Mouse (Mus musculus) lung, postnatal 36 days (tissue): ENCODE measurements at regions not wholly inside any gene's neighbourhood (a gene's known extent, or its start where the extent isn't known, plus 50 kb on each side); places are given as distances from the start of the nearest gene placed in this dataset.
A peak's percentile ranks its signal among the peaks of the same experiment; 100 is the strongest.

ENCODE experiments used
- DNase-seq: peaks from one replicate; pipeline ENCODE4 v3.0.0; 2022; ENCODE audit warnings: mixed read lengths

DNA sequence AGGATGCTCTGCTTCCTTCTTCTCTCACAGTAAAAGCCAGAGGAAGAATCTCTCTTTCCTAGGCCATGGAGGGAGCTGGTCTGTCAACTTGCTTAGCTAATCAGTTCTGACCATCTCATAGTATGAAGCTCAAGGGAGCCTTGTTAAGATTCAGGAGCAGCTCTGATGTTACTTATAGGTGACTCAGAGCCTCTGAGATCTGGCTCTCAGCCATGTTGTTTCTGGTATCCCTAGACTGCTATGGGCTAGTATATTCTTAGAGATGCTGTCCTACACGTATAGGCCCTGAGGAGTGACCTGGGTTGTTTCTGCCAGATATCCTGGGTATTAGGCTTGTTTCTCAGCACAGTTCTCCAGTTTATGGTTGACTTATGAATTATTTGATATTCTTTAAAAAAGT lies 160.9 kb downstream of the 4930564D02Rik start:
- DNase-seq, result no peak

DNA sequence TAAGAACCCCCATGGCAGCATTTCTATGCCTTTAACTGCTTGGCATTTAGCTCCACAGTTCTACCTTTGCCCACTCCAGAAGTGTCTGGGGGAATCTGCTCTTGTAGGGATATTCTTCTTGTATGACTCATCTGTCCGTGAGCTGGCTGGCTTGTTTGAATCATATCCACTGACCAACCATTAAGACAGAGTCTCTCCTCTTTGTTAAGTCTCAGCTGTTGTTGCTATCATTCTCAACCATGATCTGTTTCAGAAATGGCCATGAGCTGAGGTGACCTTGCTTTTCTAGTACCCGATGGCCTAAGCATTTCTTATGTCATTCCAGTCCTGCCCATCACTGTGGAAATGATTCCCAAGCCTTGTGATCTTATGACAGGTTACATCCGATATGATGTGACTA lies 161.8 kb downstream of the 4930564D02Rik start:
- no peak for DNase-seq

DNA sequence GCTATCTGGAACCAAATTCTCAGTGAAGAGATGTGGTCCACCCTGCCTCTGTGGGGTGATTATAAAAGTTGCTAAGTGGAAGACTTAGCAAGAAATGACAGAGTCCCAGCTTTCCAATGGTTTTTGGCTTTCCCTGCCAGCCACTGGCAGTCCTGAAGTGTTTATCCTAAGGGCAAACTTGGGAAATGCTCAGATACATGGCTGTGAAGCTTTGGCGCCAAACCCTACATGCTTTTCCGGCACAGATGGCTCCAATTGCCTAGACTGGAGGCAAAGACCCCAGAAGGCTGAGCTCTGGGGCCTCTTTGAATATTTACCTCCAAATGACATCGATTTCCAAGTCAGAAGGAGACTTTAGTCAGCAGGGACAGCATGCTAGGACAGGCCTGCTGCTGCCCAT lies 174.4 kb downstream of the 4930564D02Rik start:
- DNase-seq, result no peak

DNA sequence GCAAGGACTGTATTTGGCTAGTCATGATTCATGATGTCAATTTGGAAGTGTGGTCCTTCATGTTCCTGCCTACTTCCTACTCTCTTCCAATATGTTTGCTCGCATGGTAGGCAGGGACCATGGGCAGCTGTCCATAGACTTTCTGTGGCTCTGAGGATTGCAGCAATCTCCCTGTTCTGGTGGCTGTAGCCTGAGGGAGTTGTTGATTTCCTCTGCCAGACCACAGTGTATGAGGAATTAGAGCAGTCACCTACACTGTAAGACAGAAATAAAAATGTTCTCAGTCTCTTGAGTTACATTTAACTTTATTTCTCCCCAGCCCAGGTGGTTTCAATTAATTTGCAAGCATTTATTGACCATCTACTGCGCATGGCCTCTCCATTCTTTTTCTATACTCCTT lies 190.5 kb downstream of the 4930564D02Rik start:
- no peak for DNase-seq

DNA sequence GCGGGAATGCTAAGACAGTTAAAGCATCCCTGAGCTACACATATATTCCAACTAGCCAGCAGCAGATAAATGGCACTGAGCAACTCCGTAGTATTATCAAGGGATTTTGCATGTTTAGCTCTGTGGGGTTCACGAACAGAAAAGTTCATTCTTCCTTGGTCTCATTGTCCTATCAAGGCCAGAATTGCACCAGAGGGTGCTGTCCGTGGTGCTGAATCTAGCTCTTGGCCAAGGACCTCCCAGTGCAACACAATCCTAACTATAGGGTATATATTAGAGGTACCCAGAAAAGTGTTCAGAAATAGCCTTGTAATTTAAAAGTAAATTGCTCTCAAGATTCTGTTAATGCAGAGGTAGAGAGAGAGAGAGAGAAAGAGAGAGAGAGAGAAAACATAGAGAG lies 176.9 kb upstream of the Kcnd3 start:
- peak; percentile 35 for DNase-seq

DNA sequence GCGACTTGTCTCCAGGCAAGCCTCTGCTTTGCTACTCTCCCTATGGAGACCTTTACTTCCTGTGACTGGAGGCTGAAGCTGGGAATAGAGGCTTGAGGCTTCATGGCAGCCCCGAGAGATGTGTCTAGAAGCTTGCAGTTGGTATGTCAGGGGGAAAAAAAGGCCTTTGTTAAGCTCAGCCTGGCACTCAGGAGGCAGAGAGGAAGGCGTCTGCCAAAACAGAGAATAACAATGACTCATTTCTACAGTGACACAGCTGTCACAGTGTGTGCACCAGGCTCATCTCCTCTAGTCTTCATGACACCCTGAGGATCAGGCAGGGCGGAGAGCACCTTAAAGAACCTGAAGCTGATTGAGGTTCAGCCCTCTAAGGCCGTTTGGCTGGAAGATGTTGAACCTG lies 171.2 kb upstream of the Kcnd3 start:
- DNase-seq, result no peak

DNA sequence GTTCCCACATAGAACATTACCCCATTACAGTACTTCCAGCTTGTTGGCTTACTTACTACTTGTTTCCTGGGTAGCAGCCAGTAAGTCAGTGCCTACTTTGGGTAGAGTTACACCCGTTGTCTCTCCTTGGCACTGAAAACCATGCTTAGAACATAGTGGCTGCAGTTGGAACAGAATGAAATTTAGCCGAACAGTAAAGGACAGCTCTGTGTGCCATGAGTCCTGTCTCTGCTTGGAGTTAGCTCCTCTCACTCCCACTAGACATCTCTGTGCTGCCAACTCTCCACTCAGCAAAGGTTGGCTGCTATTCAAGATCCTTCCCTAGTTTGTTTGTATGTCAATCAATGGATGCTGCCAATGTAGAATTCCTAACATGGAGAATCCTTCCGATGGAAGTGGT lies 170.4 kb upstream of the Kcnd3 start:
- DNase-seq, result no peak

DNA sequence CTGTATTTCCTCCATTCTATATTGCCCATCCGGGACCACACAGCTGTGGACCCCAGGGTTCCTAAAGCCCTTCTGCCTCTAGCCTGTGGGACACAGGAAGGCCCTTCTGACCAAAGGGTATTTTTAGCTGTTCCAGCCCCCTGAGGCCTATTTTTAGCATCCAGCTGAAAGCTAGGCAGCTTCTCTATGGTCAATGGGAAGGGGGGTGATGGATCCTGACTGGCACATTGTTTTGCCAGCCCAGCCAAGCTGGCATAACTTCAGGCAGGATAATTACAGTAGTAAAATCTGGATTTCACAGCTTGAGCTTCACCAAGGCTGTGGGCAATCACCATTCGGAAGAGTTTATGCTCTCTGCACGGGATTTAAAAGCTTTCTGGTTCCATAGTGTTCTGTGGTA lies 153.9 kb upstream of the Kcnd3 start:
- DNase-seq, result no peak

DNA sequence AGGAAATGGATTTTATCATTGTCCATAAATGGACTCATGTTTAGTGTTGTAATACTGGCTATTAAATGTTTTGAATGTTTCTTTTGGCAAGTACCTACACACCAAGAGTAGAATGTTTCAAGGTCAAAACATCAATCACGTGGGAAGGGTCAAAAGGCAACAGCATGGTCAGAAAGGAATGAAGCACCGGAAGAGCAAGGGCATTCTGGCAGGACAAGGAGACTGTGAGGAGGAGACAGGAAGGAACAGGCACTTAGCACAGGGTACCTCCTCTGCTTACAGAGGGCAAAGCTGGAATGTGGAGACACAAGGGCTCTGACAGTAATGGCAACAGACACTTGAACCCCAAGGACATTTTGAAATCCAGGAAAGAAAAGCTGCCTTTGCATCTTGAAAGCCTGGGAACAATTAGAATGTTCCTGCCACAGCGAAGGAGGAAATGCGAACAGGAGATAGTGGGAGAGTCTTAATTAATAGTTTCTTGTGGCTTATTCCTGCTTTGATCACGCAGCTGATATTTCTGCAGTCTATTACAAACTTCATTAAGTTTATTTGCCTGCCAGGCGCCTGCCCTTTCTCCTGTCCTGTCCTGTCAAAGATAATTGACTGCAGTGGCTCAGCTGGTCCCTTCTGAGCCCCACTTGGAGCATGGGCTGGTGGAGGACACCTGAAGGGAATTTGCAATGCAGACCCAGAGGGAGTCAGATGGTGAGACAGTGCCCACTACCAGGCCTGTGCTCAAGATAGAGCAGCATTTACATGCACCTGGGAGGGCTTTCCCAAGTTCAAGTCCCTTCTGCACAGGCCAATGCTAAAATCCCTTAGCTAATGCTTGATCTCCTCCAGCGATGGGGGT lies 151.2 kb upstream of the Kcnd3 start:
- no peak for DNase-seq

DNA sequence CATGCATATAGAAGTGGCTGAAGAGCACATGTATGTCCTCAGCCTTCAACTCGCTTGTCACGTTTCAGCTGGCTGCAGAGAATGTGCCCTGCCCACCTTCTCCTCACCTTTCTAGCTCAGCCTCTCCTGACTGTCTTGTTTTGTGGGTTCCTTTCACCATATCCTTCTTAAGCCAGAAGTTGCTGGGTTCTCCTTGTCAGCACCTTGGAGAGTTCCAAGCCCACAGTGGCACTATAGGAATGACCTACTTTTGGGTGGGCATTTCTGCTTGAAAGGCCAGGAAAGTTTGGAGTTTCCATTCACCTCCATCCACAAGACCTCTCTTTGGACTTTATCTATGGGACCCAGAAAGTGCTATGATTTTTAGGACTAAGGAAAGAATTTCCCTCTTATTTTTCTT lies 144.5 kb upstream of the Kcnd3 start:
- DNase-seq, result no peak

DNA sequence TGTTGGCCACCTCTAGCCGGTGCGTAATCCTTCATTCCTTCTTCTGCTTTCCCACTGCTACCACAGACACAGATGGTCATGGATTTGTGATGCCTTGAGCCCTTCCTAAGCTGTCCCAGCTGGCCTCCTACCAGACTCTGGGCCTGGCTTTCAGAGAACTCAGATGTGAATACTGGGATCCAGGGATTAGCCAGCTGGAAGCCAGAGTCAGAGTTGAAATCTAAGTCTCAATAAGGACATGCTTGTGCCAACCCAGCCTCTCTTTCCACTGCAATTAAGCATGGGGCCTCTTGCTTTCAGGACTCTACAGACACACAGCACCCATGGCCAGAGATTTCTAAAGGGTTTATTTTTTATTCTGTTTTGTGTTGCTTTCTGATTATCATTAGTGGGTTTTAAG lies 143.1 kb upstream of the Kcnd3 start:
- DNase-seq, result no peak

DNA sequence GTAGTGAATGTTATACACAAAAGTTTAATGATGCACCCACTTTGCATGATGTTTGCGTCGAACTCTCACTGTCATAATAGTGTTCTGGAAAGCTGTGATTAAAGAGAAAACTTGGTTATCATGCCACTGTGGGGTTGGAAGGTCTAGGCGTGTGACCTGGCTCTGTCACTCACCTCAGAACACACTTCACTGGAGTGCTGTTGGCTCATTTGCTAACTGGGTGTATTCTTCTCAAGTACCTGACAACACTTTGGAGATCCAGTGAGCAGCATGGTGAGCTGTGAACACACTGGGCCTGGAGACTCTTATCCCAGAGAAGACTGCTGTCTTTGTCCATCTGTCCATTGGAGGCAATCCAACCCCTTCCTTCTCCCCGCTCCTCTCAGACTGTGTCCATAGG lies 98.9 kb upstream of the Kcnd3 start:
- DNase-seq, result no peak

DNA sequence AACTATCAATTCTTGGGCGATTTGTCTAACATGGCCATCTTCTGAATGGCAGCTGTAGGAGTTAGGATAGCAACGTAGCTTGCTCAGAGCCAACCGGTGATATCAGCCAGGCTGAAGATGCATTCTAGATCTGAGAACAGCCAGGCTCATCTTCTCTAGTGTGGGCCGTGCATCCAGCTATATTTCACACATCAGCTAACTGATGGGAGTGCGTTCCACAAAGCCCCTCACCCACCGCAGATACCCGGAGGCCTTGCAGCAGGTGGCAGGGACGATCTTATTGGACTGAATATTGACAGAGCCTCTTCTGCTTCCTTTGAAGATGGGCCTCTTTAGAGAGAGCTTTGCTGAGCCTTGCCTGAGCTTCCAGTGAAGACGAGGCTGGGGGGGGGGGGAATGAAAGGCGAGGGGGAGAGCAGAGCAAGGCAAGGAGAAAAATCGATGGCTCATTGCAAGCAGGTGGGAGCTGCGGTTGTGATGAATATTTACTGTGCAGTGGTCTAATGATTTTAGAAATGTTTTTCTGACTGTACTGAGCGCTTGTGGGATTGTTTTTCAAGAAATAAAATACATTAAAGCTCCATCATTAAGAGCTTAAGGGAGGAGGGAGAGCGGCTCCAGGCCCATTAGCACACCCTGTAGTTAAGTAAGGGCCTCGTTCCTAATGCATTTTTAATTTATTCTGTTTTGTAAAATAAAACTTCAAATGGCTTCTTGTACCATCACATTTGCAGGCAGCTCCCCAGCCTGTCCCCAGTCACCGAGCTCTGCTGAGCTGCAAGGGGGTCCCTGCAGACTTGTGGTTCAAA lies 97.8 kb upstream of the Kcnd3 start:
- DNase-seq, result no peak

DNA sequence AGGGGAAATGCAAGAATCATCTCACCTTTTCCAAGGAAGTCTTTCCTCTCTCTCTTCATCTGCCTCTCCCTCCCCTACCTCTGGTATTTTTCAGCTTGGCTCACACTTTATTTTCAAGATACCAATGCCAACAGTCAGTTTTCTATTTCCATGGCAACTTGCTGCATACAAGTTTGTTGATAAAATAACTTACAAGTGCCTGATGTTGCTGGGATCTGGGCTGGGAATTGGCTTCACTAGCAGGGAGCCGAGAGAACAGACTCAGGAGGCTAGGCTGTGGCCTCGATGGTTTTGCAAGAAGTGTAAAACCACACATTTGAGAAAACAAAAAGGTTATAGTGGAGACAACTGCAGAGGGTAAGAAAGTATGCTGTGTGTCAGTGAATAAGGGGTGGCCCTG lies 94.6 kb upstream of the Kcnd3 start:
- DNase-seq, result no peak

DNA sequence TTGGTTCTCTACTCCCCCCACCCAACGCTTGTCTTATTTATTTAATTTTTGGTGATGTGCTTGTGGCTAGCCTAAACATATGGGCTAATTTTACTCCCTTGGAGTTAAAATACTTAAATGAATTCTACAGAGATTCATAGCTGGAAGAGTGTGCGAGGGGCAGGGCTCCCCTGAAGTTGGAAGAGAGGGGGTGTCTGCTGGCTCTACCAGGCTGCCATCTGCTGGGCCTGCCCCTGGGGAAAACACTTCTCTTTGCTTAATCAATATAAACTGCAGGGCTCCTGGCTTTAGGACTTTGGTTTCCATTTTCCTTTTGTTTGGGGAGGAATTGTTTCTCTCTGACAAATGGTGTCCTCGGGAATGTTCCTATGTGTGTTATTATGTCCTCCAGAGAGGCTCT lies 92.5 kb upstream of the Kcnd3 start:
- DNase-seq, result no peak

DNA sequence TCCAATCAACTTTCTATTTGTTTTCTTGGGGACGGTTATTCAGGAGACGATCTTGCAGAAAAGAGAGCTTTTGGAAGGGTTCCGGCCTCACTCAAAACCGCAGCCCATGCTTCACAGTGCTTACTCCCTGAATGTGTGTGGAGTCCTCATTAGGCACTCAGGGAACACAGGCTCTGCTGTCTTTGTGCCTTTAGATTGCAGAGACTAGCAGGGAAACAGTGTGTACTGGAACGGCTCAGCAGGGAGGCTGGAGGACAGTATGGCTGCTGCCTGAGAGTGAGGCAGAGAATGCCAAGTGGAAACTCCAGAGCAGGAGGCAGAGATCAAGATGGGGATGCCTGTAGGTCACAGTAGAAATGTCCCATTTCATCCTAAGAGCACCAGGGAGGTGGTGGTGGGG lies 87.4 kb upstream of the Kcnd3 start:
- no peak for DNase-seq

DNA sequence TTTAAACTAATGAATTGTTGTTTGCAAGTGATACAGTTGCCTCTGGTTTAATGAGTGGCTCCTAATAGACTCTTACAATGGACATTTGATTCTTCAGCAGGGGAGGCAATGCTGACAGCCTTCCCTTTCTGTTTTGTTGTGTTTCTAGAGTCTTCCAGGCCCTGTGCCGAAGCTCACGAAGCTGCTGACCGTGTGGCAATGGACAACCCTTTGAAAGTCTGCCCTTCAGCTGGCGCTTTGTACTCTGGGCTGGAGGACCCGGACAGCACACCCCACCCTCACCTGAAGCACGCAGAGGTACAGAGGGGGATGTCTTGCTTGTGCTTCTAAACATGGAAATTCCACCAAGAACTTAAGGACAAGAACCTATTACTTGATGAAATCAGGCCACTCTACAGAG lies 85.3 kb upstream of the Kcnd3 start:
- DNase-seq, result no peak

DNA sequence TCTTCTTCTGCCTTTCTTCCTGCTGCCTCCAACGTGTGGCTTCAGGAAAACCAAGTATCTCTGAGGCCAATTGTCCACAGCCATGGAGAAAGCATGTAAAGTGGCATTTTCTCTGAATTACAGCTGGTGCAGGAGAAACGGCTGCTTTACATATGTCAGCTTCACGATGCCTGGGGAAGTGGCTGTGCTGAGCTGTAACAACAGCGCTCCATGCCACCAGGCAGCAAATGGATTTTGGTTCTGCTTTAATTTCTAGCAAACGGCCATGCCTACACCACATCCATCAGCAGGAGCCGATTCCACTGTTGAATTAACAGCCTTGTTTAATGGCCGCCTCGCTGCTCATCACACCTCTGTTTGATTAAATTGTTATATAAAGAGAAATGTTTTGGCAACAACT lies 84.2 kb upstream of the Kcnd3 start:
- DNase-seq, result no peak

DNA sequence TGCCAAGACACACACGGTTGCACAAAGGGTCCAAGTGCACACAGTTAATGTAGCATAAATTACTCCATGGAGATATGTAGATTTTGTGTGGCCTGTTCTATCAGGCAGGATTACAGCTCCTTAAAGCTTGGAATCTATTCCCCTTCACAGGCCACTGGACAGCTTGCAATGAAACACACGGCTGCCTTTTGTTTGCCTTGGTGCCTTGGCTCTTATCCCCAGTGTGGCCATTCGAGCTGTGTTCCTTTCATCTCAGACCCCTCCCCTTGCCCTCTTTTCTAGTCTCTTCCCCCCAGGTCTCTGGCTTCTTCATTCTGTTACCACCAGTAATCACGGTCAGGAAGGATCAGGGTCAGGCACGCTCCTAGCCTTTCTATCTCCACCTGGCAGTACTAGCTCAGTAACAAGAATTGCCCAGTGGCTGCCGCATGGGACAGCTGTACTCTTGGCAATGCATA lies 79.7 kb upstream of the Kcnd3 start:
- DNase-seq, result no peak

DNA sequence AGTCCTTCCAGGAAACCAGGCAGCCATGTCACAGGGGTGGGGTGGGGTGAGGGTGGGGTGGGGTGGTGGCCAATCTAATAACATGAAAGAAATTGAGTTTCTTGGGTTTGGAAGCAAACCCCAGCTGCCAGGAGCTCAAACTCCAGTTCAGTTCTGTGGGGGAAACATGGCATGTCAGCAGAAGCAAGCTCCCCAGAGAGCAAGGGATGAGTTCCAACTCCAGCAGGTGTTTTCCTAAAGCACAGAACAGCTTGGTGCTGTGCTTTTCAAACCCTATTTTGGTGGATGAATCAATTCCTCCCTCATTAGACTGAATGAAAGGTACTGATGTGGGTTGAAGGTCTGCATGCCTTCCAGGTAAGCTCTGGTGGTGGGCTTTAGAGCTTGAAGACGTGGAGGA lies 77.8 kb upstream of the Kcnd3 start:
- no peak for DNase-seq

DNA sequence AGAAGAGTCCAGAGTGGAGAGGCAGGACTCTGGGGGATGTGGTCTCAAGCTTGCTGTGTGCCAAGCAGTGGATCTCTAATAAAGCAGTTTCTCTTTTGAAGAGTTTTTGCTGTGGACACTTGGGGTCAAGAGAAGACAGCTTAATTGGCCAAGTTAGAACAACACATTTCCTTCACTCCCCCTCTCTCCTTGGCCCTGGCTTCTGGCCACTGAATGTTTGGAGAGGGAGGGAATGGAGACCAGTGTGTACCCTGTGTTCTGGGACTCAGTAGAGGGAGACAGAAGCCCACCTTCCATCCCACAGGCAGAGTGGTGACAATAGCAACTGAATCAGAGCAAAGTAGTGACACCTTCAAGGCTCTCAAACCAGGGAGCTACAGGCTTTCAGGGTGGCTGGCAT lies 77.3 kb upstream of the Kcnd3 start:
- DNase-seq, result no peak

DNA sequence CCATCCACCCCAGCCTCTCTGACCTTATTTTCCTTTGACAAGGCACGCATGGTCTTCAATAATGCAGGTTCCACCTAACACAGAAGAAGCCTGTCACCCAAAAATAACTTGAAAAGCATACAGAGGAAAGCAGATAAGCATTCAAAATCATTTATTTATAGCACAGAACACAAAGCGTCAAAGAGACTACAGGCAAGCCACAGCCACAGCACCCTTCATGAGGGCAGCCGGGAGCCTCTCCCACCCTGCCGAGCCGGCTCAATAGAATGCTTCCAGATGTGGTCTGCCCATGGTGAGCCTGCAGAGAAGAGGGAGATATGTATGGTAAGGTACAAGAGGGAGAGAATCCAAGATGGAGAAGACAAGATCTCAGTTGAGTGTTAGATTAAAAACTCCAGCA lies 76.7 kb upstream of the Kcnd3 start:
- no peak for DNase-seq

DNA sequence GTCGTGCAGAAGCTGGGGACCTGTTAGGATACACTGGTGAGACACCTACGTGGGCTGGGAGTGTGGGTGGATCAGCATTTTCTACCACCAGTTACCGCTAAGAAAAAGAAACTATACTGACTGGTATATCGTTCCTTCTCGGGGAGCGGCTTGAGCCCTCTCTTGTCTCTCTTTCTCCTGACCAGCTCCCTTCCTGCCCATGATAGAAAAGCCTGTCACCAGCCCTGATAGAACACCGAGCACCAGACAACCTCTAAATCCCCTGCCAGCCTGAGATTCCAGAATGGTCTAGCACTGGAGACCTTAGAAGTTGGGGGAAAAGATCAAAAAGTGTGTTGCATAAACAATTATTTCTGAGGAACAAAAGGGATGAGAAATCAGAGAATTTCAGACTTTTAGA lies 76.3 kb upstream of the Kcnd3 start:
- DNase-seq, result no peak

DNA sequence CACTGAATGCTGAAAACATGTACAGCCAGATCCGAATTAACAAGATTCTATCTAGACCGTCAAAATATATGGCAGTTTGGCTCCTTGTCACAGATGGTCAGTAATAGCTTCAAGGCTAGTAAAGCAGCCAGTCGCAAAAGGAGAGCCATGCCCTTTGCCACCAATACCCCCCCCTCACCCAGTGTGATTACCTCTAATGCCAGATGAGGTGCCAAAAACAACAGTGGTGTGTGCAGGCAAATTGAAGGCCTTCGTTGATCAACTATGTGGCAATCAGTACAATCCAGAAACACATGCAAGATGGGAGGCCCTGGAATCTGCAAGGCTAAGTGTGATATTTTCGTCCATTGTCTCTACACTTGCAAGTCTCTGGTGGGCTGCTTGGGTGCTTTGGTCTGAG lies 75.8 kb upstream of the Kcnd3 start:
- DNase-seq, result no peak
